Mouse (Mus musculus) layer of hippocampus, postnatal 25 days (tissue): ENCODE measurements around the gene Stmnd1. TPM values are rescaled to one million over a fixed set of nuclear protein-coding genes. Genes with fewer than 3 reads are reported as not detected.
"Not testable (repeated sequence)": the region's sequence is repeated elsewhere in the genome, so short reads cannot be mapped to it uniquely, and the experiment has no call there.

Experiments used
- DNase-seq, 2 experiments: peaks; one replicate each; pipeline ENCODE4 v3.0.0; 2022; ENCODE audit warnings: mixed read lengths in 2 of 2, low spot score in 1 of 2; ENCODE audit errors: extremely low spot score in 1 of 2
- total RNA-seq, 2 experiments: library from RNA; stranded (reverse); gene quantifications; 2 replicates each; pipeline ENCODE4 v1.2.3; 2021

Gene Stmnd1
- total RNA-seq, result under 1 TPM in 1 of 2 experiments, not detected in 1; 0.27 TPM

- DNase-seq, result no peak
Measured at GRCm38 (mm10) chr13:46273453-46274110, at the start of gene Stmnd1. Gene Stmnd1, plus strand, starts transcription at chr13:46273721.

- DNase-seq, result no peak
Measured at GRCm38 (mm10) chr13:46226956-46227355, 46.6 kb upstream of the Stmnd1 start.

GRCm38 (mm10) chr13:46227486-46227885 lies 46.0 kb upstream of the Stmnd1 start:
- no peak for DNase-seq

GRCm38 (mm10) chr13:46228750-46229149 lies 44.8 kb upstream of the Stmnd1 start:
- not testable (repeated sequence) for DNase-seq

- no peak for DNase-seq
Measured at GRCm38 (mm10) chr13:46231514-46232085, 41.9 kb upstream of the Stmnd1 start.

GRCm38 (mm10) chr13:46237723-46238349 lies 35.7 kb upstream of the Stmnd1 start:
- no peak for DNase-seq

GRCm38 (mm10) chr13:46238796-46239195 lies 34.7 kb upstream of the Stmnd1 start:
- no peak for DNase-seq

- no peak for DNase-seq
Measured at GRCm38 (mm10) chr13:46241391-46242188, 31.9 kb upstream of the Stmnd1 start.

GRCm38 (mm10) chr13:46253753-46254152 lies 19.8 kb upstream of the Stmnd1 start:
- no peak for DNase-seq

GRCm38 (mm10) chr13:46254171-46254570 lies 19.4 kb upstream of the Stmnd1 start:
- DNase-seq, result no peak

- DNase-seq, result no peak
Measured at GRCm38 (mm10) chr13:46255616-46256015, 17.9 kb upstream of the Stmnd1 start.

- DNase-seq, result peak; percentile 61 to 86
Measured at GRCm38 (mm10) chr13:46257847-46258246, 15.7 kb upstream of the Stmnd1 start.

GRCm38 (mm10) chr13:46259526-46259925 lies 14.0 kb upstream of the Stmnd1 start:
- no peak for DNase-seq

GRCm38 (mm10) chr13:46261244-46261643 lies 12.3 kb upstream of the Stmnd1 start:
- no peak for DNase-seq

GRCm38 (mm10) chr13:46267783-46268182 lies 5.7 kb upstream of the Stmnd1 start:
- no peak for DNase-seq

- DNase-seq, result no peak
Measured at GRCm38 (mm10) chr13:46268341-46268740, 5.2 kb upstream of the Stmnd1 start.

- DNase-seq, result peak in 1 of 2 experiments; percentile 51
Measured at GRCm38 (mm10) chr13:46268815-46269445, 4.6 kb upstream of the Stmnd1 start.

GRCm38 (mm10) chr13:46272811-46273452 lies 589 bp upstream of the Stmnd1 start:
- no peak for DNase-seq

GRCm38 (mm10) chr13:46275701-46276100 lies 2.2 kb downstream of the Stmnd1 start:
- no peak for DNase-seq

GRCm38 (mm10) chr13:46282543-46282942 lies 9.0 kb downstream of the Stmnd1 start:
- DNase-seq, result no peak
